Mouse (Mus musculus) adrenal gland, adult 18-20 months (tissue): ENCODE measurements around the gene Klk1b21. TPM values are rescaled to one million over a fixed set of nuclear protein-coding genes. Genes with fewer than 3 reads are reported as not detected.
"Not testable (repeated sequence)": the region's sequence is repeated elsewhere in the genome, so short reads cannot be mapped to it uniquely, and the experiment has no call there.

Experiments used
- DNase-seq, 2 experiments: peaks; one replicate each; pipeline ENCODE4 v3.0.0; 2021 to 2022; ENCODE audit warnings: low spot score in 2 of 2
- long read RNA-seq, 2 experiments: library from polyadenylated mRNA; stranded (forward); transcript quantifications; one replicate each; pipeline ENCODE4 v2.0.0; 2021
- total RNA-seq, 2 experiments: library from RNA; stranded (reverse); gene quantifications; 1 replicate in 1 of 2; 2 replicates in 1 of 2; pipeline ENCODE4 v1.2.3; 2021

The Klk1b21 gene
- total RNA-seq: not detected
- long read RNA-seq, experiment 1: 0 reads
- long read RNA-seq, experiment 2: 0 reads

GRCm38 (mm10) chr7:44102028-44102427 is at the start of gene Klk1b21:
Gene Klk1b21, plus strand, starts transcription at chr7:44102328.
- not testable (repeated sequence) for DNase-seq

GRCm38 (mm10) chr7:44072117-44072516 is 30.0 kb upstream of the Klk1b21 start:
- DNase-seq: no peak

GRCm38 (mm10) chr7:44077703-44078102 is 24.4 kb upstream of the Klk1b21 start:
- DNase-seq: no peak

GRCm38 (mm10) chr7:44096111-44096510 is 6.0 kb upstream of the Klk1b21 start:
- no peak for DNase-seq

- DNase-seq: no peak
Measured at GRCm38 (mm10) chr7:44112373-44112772, 10.2 kb downstream of the Klk1b21 start, which contains the start of gene Klk1b22. Gene Klk1b22, plus strand, starts transcription at chr7:44112673.

- no peak for DNase-seq
Measured at GRCm38 (mm10) chr7:44123445-44123844, 21.3 kb downstream of the Klk1b21 start.

- no peak for DNase-seq
Measured at GRCm38 (mm10) chr7:44136467-44136866, 34.3 kb downstream of the Klk1b21 start, which contains the start of gene Klk1b16. Gene Klk1b16, plus strand, starts transcription at chr7:44136767.

Other genes with a start within 250 kb of the Klk1b21 start
- gene Klk4, start 221.2 kb upstream of the Klk1b21 start, total RNA-seq: not detected
- gene Klk15, start 168.6 kb upstream of the Klk1b21 start, total RNA-seq: not detected
- gene Klk1b8, start 151.7 kb upstream of the Klk1b21 start, total RNA-seq: not detected
- not detected for gene Klk1b1, start 135.6 kb upstream of the Klk1b21 start, total RNA-seq
- not detected for gene Klk1b9, start 126.3 kb upstream of the Klk1b21 start, total RNA-seq
- gene Klk1b11, start 106.5 kb upstream of the Klk1b21 start, total RNA-seq: not detected
- not detected for gene Klk1b26, start 90.2 kb upstream of the Klk1b21 start, total RNA-seq
- gene Klk1b27, start 50.0 kb upstream of the Klk1b21 start, total RNA-seq: not detected
- gene Klk1b22, start 10.3 kb downstream of the Klk1b21 start, total RNA-seq: not detected
- gene Klk1b16, start 34.4 kb downstream of the Klk1b21 start, total RNA-seq: not detected
- gene Klk1b24, start 85.9 kb downstream of the Klk1b21 start, total RNA-seq: not detected
- gene Klk1b3, start 95.9 kb downstream of the Klk1b21 start, total RNA-seq: not detected
- not detected for gene Klk1b4, start 105.1 kb downstream of the Klk1b21 start, total RNA-seq
- gene Klk1b5, start 113.6 kb downstream of the Klk1b21 start, total RNA-seq: not detected
- gene Klk1, start 123.0 kb downstream of the Klk1b21 start, total RNA-seq: under 1 TPM in 1 of 2 experiments, not detected in 1; 0.32 TPM
- not detected for gene Gm36864, start 133.8 kb downstream of the Klk1b21 start, total RNA-seq
- 1 to 10 TPM in 1 of 2 experiments, under 1 TPM in 1; 0.70 to 1.2 TPM for gene 1700028J19Rik, start 144.4 kb downstream of the Klk1b21 start, total RNA-seq
- gene 2410002F23Rik, start 144.4 kb downstream of the Klk1b21 start, total RNA-seq: 100 to 1,000 TPM in 1 of 2 experiments, 10 to 100 TPM in 1; 65.0 to 100 TPM
- gene Acp4, start 155.1 kb downstream of the Klk1b21 start, total RNA-seq: not detected
- not detected for gene Gm15517, start 159.1 kb downstream of the Klk1b21 start, total RNA-seq
- gene Clec11a, start 204.6 kb downstream of the Klk1b21 start, total RNA-seq: 1 to 10 TPM; 3.8 to 4.4 TPM
- 10 to 100 TPM in 1 of 2 experiments, 1 to 10 TPM in 1; 7.7 to 10.0 TPM for gene Shank1, start 207.9 kb downstream of the Klk1b21 start, total RNA-seq